Mouse (Mus musculus): ENCODE measurements around the gene Fstl4. TPM values are rescaled to one million over a fixed set of nuclear protein-coding genes. Genes with fewer than 3 reads are reported as not detected.
A peak's percentile ranks its signal among the peaks of the same experiment; 100 is the strongest.
"Not testable (repeated sequence)": the region's sequence is repeated elsewhere in the genome, so short reads cannot be mapped to it uniquely, and the experiment has no call there.

Gene Fstl4
- total RNA-seq, 4 experiments from 2014 or later = 3.0 to 9.4 (median 4.3) TPM

DNA sequence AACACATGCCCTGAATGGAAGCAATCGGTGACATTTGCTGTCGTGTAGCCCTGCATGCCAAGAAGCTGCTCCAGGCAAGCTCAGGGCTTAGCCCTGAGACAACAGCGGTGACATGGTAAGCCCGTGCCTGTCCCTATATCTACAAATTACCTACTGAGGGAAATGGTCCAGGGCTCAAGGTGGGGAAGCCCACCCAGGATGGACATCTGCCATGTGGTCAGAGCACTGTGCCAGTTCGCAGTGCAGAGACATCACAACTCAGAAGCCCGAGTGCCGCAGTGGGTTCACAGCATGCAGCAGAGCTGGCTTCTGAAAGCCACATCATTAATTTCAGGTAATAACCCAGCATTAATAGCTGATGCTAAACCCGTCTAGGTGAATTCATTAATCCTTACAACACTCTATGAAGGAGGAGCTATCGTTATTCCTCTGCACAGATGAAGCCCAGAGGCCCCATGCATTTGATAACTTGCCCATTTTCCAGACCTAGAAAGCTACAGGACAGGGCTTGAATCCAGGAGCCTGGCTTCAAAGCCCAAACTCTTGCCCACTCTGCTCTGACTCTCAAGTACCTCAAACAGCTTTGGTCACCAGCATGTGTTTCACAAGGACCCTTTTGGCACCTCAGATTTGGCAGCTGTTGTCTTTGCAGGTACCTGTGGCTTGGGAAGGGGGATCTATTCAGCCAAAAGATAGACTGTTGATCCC, 321.6 kb downstream of the Fstl4 start:
- no peak for DNase-seq (ENCODE audit: low spot score)

DNA sequence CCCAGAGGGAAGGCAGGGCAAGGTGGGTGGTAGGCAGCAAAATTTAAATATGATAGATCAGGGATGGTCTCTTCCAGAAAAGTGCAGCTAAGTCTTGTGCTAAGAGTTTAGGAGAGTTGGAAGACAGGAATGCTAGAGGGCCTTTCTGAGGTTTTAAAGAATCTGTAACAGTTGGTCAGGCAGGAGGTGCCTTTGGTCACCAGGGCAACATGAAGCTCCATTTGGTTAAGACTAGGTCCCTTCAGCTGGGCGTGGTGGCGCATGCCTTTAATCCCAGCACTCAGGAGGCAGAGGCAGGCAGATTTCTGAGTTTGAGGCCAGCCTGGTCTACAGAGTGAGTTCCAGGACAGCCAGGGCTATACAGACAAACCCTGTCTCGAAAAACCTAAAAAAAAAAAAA, 323.5 kb downstream of the Fstl4 start:
- not testable (repeated sequence) for DNase-seq (ENCODE audit: low spot score)

DNA sequence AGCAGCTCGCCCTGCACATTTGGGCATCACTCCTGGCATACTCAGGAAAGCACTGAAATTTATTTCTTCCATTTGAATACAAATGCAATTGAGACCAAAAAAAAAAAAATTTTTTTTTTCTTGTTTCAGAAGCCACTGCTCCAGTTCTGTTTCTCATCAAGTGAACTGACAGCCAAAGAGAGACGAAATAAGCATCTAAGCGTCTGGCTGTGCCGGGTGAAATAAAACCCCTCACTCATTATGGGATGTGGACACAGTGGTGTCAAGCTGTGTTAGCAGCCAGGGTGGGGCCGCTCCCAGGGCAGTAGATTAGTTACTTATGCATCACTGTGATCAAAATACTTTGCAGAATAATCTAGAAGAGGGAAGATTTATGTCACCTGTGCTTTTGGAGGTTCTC, 327.2 kb downstream of the Fstl4 start:
- no peak for DNase-seq (ENCODE audit: low spot score)

- no peak for DNase-seq (ENCODE audit: low spot score)
These were observed 332.4 kb downstream of the Fstl4 start for GRCm38 (mm10) chr11:53096871-53097270.

- no peak for DNase-seq (ENCODE audit: low spot score)
These were observed 332.9 kb downstream of the Fstl4 start for GRCm38 (mm10) chr11:53097331-53097730.

DNA sequence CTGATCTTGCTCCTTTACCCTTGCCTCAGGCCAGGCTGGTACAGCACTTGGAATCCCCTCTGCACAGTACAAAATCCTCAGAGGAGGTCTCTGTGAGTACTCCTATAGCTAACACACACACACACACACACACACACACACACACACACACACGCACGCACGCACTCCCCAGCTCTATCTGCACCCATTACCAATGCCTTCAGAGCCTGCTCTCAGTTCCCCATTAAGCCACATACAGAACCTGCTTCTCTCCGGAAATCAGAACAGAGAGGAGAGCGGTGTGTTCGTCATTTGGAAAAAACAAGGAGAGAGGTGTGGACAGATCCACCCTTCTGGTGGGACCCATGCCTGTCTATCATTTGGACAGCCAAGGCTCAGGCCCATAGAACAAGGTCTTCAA, 333.4 kb downstream of the Fstl4 start:
- no peak for DNase-seq (ENCODE audit: low spot score)

GRCm38 (mm10) chr11:53098780-53099198, 334.4 kb downstream of the Fstl4 start:
- DNase-seq (ENCODE audit: low spot score) = no peak

DNA sequence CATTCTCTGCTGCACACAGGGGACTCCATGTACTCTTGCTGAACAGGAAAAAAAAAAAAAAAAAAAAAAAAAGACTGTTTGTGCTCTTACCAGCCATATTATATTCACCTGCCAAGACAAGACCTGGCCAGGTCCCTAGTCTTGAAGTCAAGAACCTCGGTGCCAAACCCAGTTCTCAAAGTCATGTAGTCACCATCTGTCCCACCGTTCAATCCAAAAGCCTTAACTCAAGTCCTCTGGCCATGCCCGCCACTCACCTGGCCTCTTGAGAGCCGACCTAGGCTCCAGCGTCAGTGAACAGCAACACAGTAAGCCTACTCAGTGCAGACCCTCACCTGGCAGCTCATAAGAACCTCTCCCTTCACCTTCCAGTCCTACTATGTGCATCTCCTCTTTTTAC, 334.9 kb downstream of the Fstl4 start:
- no peak for DNase-seq (ENCODE audit: low spot score)

DNA sequence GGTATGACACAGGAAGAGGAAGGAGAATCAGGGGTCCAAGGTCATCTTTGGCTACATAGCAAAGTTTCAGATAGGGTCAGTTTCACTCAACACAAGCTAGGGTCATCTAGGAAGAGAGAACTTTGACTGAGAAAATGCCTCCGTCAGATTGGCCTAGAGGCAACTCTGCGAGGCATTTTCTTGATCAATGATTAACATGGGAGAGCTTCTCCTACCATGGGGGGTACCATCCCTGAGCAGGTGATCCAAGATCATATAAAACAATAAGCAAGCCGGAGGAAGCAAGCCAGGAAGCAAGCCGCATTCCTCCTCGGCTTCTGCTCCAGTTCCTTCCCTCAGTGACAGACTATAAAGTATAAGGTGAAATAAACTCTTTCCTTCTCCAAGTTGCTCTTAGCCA, 337.3 kb downstream of the Fstl4 start:
- no peak for DNase-seq (ENCODE audit: low spot score)

- DNase-seq (ENCODE audit: low spot score) = peak; percentile 57
These were observed 339.3 kb downstream of the Fstl4 start for GRCm38 (mm10) chr11:53103601-53104325.

GRCm38 (mm10) chr11:53107706-53108105, 343.3 kb downstream of the Fstl4 start:
- DNase-seq (ENCODE audit: low spot score) = no peak

DNA sequence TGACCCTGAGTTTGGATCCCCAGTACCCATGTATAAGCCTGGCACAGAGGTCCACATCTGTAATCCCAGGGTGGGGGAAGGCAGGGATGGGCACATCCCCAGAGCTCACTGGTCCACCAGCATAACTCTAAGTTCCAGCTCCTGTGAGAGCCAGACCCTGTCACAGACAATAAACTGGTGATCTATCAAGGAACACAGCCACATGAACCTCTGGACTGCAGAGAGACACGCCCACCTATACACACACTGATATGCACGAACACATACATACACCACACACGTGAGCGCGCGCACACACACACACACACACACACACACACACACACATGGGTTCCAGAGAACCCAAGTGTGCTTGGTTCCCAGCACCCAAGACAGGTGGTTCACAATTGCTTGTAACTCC, 344.4 kb downstream of the Fstl4 start:
- no peak for DNase-seq (ENCODE audit: low spot score)

DNA sequence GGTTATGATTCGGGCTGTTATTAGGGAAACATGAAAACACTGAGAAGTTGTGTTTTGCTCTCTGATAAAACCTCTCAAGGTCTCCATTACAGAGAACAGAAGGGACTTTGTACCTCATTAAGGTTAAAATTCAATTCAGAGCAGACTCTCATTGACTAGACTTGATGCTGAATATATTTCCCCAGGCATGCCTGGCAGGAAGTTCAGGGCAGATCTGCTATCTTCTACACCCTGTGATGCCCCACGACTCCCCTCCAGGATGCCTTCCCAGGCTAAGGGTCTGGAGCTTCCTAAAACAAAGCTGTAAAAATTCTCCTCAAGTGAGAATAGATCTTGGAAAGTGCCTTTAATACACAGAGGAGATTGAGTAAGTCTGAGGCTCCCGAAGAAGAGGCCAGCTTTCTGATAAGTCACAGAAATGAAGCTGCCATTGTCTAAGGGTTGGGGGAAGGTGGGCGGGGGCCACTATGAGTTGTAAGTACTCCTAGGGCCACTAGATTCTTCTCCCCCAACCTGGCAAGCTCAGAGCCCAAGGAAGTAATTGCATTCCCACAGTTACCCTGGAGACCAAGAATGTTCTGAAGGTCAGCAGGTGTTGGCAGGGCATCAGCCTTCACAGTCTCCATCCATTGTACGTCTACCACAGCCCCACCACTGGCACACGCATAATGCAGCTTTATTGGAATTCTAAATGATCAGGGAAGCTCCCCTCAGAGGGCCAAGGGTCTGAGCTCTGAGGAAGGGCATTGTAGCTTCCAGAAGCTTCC, 345.4 kb downstream of the Fstl4 start:
- DNase-seq (ENCODE audit: low spot score) = no peak

DNA sequence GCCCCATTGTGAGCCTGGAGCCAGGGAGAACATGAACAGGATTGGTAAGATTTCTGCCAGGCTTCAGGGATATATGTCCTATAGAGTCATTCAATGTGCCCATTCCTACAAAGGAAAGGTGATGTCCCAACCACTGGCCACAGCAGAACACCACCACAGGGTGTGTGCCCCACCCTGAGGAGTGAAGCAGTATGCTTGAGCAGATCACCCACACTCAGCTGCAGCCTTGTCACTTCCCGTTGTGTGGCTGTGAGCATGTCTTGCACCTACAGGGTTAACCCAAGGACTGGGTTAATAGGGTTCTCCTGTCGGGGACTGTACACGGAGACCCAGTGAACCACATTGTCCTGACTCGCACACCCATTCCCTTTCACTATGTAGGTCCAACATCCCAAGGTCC, 351.3 kb downstream of the Fstl4 start:
- DNase-seq (ENCODE audit: low spot score) = no peak

- no peak for DNase-seq (ENCODE audit: low spot score)
These were observed 351.9 kb downstream of the Fstl4 start for GRCm38 (mm10) chr11:53116356-53116755.

GRCm38 (mm10) chr11:53118226-53118965, 354.0 kb downstream of the Fstl4 start:
- DNase-seq (ENCODE audit: low spot score) = no peak

- DNase-seq (ENCODE audit: low spot score) = no peak
These were observed 355.5 kb downstream of the Fstl4 start for GRCm38 (mm10) chr11:53119966-53120365.

DNA sequence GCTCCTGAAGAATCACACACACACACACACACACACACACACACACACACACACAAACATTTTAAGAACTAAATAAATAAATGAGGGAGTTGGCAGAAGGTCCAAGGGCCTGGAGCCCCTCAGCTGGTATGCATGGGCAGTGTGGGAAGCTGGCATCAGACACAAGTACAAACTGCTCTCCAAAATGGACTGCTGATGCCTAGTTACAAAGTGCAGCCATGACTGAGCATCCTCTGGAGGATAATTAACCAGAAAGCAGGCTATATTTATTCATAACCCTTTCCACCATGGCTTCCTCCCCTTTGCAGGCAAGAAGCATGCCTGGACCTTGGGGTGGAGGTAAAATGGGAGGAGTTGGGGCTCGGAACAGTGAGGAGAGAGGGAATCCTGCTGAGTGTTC, 356.8 kb downstream of the Fstl4 start:
- no peak for DNase-seq (ENCODE audit: low spot score)

DNA sequence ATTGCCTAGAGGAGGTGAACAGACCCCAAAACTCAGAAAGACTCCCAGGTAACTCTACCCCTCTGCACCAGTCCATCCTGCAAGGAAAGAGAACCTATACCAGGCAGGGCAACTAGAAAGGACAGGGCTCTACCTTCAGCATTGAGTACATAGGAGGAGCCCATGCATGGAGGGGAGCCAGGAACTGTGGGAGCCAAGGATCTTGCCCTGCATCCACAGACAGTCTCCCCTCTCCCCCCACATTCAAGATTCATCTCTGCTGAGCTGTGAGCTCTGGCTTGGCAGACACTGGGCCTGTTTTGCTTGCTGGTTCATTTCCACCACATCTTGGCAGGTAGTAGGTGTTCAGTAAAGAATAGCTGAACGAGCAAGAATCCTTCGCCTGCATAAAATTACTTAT, 360.4 kb downstream of the Fstl4 start:
- no peak for DNase-seq (ENCODE audit: low spot score)

- no peak for DNase-seq (ENCODE audit: low spot score)
These were observed 362.2 kb downstream of the Fstl4 start for GRCm38 (mm10) chr11:53126660-53127059.

DNA sequence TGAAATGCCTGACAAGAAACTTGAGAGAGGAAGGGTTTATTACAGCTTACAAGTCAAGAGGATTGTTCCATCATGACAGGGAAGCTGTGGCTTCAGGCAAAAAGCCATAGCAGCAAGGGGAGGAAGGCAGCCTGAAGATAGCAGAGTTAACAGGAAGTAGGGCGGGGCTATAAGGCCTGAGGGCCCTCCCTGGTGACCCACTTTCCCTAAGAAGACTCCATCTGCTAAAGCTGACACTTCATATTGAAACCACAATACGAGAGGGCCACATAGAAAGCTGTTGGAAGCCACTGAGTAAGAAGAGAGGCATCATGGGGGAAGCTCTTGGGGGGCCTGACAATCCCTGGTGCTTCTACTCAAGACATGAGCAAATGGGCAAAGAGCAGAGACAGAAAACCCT, 364.2 kb downstream of the Fstl4 start:
- DNase-seq (ENCODE audit: low spot score) = no peak
